Mouse (Mus musculus): ENCODE measurements around the gene Cdiptos.

DNA sequence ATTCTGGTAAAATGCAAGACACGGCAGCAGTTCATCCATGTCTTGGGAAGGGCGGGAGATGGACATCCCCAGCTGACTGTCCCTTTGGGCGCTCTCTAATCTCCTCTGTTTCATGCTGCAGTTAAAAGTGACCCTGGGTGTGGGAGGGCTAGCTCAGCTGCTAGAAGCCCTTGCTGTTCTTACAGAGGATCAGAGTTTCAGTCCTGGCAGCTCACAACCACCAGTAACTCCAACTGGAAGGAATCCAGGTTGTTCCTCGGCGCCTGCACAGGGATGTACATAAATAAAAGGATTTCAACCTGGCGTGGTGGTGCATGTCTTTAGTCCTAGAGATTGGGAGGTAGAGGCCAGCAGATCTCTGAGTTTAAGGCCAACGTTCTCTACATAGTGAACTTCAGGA is 7.2 kb upstream of the Cdiptos start:
- no peak for TF ChIP-seq CTCF (IDR thresholded peaks at IDR 0.05; ENCODE audit: low read depth)
- TF ChIP-seq EP300 (IDR thresholded peaks at IDR 0.05; ENCODE audit: low read depth) = no peak

Data from heart, postnatal 0 days (tissue).